Mouse (Mus musculus) midbrain, embryonic 11.5 days (tissue): ENCODE data around the gene Sfr1. TPM values are rescaled to one million over a fixed set of nuclear protein-coding genes. Genes with fewer than 3 reads are reported as not detected.

Experiments used
- ATAC-seq: fragments of 200-750 bp; cut with Nextera tagmentation; 2 replicates; pipeline ENCODE4 v1.8.0; 2017; ENCODE audit warnings: moderate TSS enrichment, moderate library complexity; ENCODE audit not compliant: low FRiP score
- DNase-seq: peaks from one replicate; pipeline ENCODE4 v3.0.0; 2015; ENCODE audit warnings: low spot score; ENCODE audit errors: missing footprints
- H3K27ac ChIP-seq: fragments of 300-500 bp; sonication (generic); 2 replicates; pipeline ENCODE4 v1.5.1; 2014; ENCODE audit warnings: low read depth, low read length
- H3K27me3 ChIP-seq: fragments of 300-500 bp; sonication (generic); 2 replicates; pipeline ENCODE4 v1.6.1; 2014; ENCODE audit warnings: mild to moderate bottlenecking, low read length, moderate library complexity, mixed read lengths; ENCODE audit not compliant: control insufficient read depth, insufficient read depth
- H3K36me3 ChIP-seq: fragments of 300-500 bp; sonication (generic); 2 replicates; pipeline ENCODE4 v1.6.1; 2014; ENCODE audit warnings: mild to moderate bottlenecking, low read length, moderate library complexity, mixed read lengths; ENCODE audit not compliant: control insufficient read depth, insufficient read depth
- H3K4me1 ChIP-seq: fragments of 300-500 bp; sonication (generic); 2 replicates; pipeline ENCODE4 v1.6.1; 2014; ENCODE audit warnings: low read length; ENCODE audit not compliant: control insufficient read depth, insufficient read depth
- H3K4me2 ChIP-seq: fragments of 300-500 bp; sonication (generic); 2 replicates; pipeline ENCODE4 v1.6.1; 2014; ENCODE audit warnings: mild to moderate bottlenecking, moderate library complexity
- H3K4me3 ChIP-seq: fragments of 300-500 bp; sonication (generic); 2 replicates; pipeline ENCODE4 v1.5.1; 2014; ENCODE audit warnings: low read depth, low read length
- H3K9ac ChIP-seq: fragments of 300-500 bp; sonication (generic); 2 replicates; pipeline ENCODE4 v1.6.1; 2014; ENCODE audit warnings: low read length
- H3K9me3 ChIP-seq: fragments of 300-500 bp; sonication (generic); 2 replicates; pipeline ENCODE4 v1.6.1; 2016; ENCODE audit warnings: low read length; ENCODE audit not compliant: control insufficient read depth
- WGBS: fragments of 180-500 bp; shearing (Covaris S2); extraction: QIAGEN DNeasy Blood & Tissue Kit; methylation state at CpG from one replicate; pipeline ENCODE4 v1.1.7; 2014; 5-methylcytosine and 5-hydroxymethylcytosine counted together
- polyA plus RNA-seq: library from polyadenylated mRNA; unstranded; fragments of >200 nt; fragmentation: Nextera tagmentation; extraction: Ambion mirVana; gene quantifications from 2 replicates; pipeline ENCODE4 v1.2.1, GENCODE M21; 2014

The Sfr1 gene
- polyA plus RNA-seq, 1 experiment from 2014 or later, result 330 TPM

- Histone ChIP-seq H3K4me3 (peak overlapping the region; percentile 73), H3K4me2 (peak overlapping the region; percentile 48), H3K36me3 (peaks cover 11% of the 10 kb centered on the region; the same call in 1 of the 2 replicates), H3K27ac (peak overlapping the region; percentile 70), H3K27me3 (no peaks in the 10 kb centered on the region), H3K9ac (peak overlapping the region; percentile 54), H3K4me1 (peaks cover 5% of the 10 kb centered on the region; the same call in 1 of the 2 replicates), H3K9me3 (no peaks in the 10 kb centered on the region)
- 1% methylated on average over 12 of the region's 12 CpGs for WGBS
- ATAC-seq, result peak; percentile 74
- peak; percentile 96 for DNase-seq
Observed at GRCm38 (mm10) chr19:47730691-47731070, 801 bp upstream of the Sfr1 start.

GRCm38 (mm10) chr19:47731931-47732330 is 449 bp downstream of the Sfr1 start:
- Histone ChIP-seq H3K36me3 (peaks cover 14% of the 10 kb centered on the region; the same call in 1 of the 2 replicates), H3K9ac (peak overlapping the region; percentile 77), H3K9me3 (no peaks in the 10 kb centered on the region), H3K27ac (peak overlapping the region; percentile 90), H3K27me3 (no peaks in the 10 kb centered on the region), H3K4me2 (peak overlapping the region; percentile 53), H3K4me1 (peaks cover 5% of the 10 kb centered on the region; the same call in 1 of the 2 replicates), H3K4me3 (peak overlapping the region; percentile 73)
- DNase-seq (peak; percentile 95), ATAC-seq (peak; percentile 43)
- WGBS, result 3% methylated on average over 14 of the region's 15 CpGs

- no peak for DNase-seq
- H3K9ac ChIP-seq, result no peak overlapping the region
- H3K27me3 ChIP-seq, result no peaks in the 10 kb centered on the region
- H3K4me2 ChIP-seq, result no peak overlapping the region
- no peaks in the 10 kb centered on the region for H3K36me3 ChIP-seq
- no peak overlapping the region for H3K4me3 ChIP-seq
- no peak for ATAC-seq
- peaks cover 11% of the 10 kb centered on the region for H3K4me1 ChIP-seq
- no peak overlapping the region for H3K27ac ChIP-seq
- no peaks in the 10 kb centered on the region for H3K9me3 ChIP-seq
- 98% methylated on average over 2 of the region's 2 CpGs for WGBS
Observed at GRCm38 (mm10) chr19:47747072-47747471, 15.6 kb downstream of the Sfr1 start.

DNA sequence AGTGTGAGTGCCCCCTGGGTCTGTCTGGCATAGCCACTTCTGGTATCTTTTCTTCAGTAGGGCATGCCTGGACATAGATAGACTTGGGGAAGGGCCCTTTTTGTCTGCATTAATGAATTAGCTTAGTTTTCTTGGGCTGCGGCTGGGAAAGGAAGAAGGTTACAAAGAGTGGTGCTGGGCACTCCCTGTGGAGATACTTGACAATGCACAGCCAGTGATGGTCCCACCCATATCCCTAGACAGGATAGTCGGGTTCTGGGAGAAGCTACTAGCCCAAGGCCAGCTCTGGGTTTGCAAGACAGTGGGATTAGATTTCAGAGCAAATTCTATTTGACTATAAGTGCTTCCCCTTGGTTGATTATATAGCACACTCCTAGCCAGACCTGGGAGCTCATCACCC is 17.5 kb downstream of the Sfr1 start:
- WGBS, result 82% methylated on average over 2 of the region's 2 CpGs
- DNase-seq (no peak), ATAC-seq (no peak)
- H3K4me2 ChIP-seq, result no peak overlapping the region
- H3K27ac ChIP-seq, result no peak overlapping the region
- no peak overlapping the region for H3K9ac ChIP-seq
- no peaks in the 10 kb centered on the region for H3K9me3 ChIP-seq
- peaks cover 11% of the 10 kb centered on the region for H3K4me1 ChIP-seq
- no peaks in the 10 kb centered on the region for H3K36me3 ChIP-seq
- H3K4me3 ChIP-seq, result no peak overlapping the region
- no peaks in the 10 kb centered on the region for H3K27me3 ChIP-seq

- no peaks in the 10 kb centered on the region for H3K36me3 ChIP-seq
Observed at GRCm38 (mm10) chr19:47750391-47750790, 18.9 kb downstream of the Sfr1 start.

DNA sequence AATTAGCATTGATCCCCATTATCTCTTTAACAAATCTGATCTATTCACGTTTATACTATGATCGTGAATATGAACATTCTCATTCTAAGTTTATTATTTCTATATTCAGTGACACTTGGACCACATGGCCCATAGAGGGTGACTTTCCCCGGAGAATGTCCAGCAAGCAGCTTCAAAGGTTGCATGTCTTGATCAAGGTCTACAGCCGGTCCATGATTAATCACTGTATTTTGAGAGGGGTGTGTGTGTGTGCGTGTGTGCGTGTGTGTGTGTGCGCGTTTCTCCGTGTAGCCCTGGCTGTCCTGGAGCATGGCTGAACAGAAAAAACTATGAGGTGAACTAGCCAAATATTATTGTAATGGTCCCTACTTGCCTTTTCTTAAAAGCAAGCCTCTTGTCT is 21.0 kb downstream of the Sfr1 start:
- Histone ChIP-seq H3K27me3 (no peaks in the 10 kb centered on the region), H3K9ac (no peak overlapping the region), H3K4me3 (no peak overlapping the region), H3K36me3 (no peaks in the 10 kb centered on the region), H3K4me1 (peaks cover 11% of the 10 kb centered on the region), H3K4me2 (no peak overlapping the region), H3K27ac (no peak overlapping the region), H3K9me3 (no peaks in the 10 kb centered on the region)
- no peak for ATAC-seq
- DNase-seq, result no peak
- WGBS, result 94% methylated on average over 9 of the region's 9 CpGs

More at GRCm38 (mm10) chr19:47750391-47750790, 18.9 kb downstream of the Sfr1 start:
- Histone ChIP-seq H3K27ac (no peak overlapping the region), H3K4me1 (peaks cover 11% of the 10 kb centered on the region), H3K4me2 (no peak overlapping the region), H3K4me3 (no peak overlapping the region), H3K9me3 (no peaks in the 10 kb centered on the region), H3K9ac (no peak overlapping the region), H3K27me3 (no peaks in the 10 kb centered on the region)
- DNase-seq (no peak), ATAC-seq (0 out of 2 replicates have a peak, but pooled peaks have one; percentile 19)
- WGBS, result 26% methylated on average over 5 of the region's 5 CpGs

DNA sequence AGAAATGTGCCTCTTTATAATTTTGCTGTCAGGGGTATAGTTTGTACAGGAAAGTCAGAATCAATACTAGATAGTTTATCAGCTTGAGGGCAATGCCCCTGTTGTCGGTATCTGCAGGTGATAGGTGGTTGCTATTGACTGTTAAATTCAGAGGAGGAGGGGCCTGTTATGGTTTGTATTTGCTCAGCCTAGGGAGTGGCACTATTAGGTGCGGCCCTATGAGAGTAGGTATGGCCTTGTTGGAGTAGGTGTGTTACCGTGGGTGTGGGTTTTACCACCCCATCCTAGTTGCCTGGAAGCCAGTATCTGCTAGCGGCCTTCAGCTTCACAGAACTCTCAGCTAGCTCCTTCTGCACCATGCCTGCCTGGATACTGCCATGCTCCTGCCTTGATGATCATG is 22.4 kb downstream of the Sfr1 start:
- no peak overlapping the region for H3K9ac ChIP-seq
- no peak for DNase-seq
- ATAC-seq, result no peak
- H3K27ac ChIP-seq, result no peak overlapping the region
- 92% methylated on average over 4 of the region's 4 CpGs for WGBS
- no peak overlapping the region for H3K4me3 ChIP-seq
- no peak overlapping the region for H3K4me2 ChIP-seq
- H3K27me3 ChIP-seq, result no peaks in the 10 kb centered on the region
- H3K36me3 ChIP-seq, result no peaks in the 10 kb centered on the region
- H3K4me1 ChIP-seq, result peaks cover 11% of the 10 kb centered on the region
- H3K9me3 ChIP-seq, result no peaks in the 10 kb centered on the region

- DNase-seq (no peak), ATAC-seq (no peak)
- Histone ChIP-seq H3K4me2 (no peak overlapping the region), H3K4me1 (peaks cover 8% of the 10 kb centered on the region), H3K9me3 (no peaks in the 10 kb centered on the region), H3K9ac (no peak overlapping the region), H3K27ac (no peak overlapping the region), H3K27me3 (no peaks in the 10 kb centered on the region), H3K36me3 (no peaks in the 10 kb centered on the region), H3K4me3 (no peak overlapping the region)
- WGBS, result 92% methylated on average over 9 of the region's 9 CpGs
Observed at GRCm38 (mm10) chr19:47754931-47755330, 23.4 kb downstream of the Sfr1 start.

- Histone ChIP-seq H3K9ac (no peak overlapping the region), H3K9me3 (no peaks in the 10 kb centered on the region), H3K27ac (no peak overlapping the region), H3K27me3 (no peaks in the 10 kb centered on the region), H3K36me3 (no peaks in the 10 kb centered on the region), H3K4me3 (no peak overlapping the region), H3K4me1 (peaks cover 4% of the 10 kb centered on the region), H3K4me2 (no peak overlapping the region)
- WGBS, result 77% methylated on average over 19 of the region's 19 CpGs
- DNase-seq (no peak), ATAC-seq (no peak)
Observed at GRCm38 (mm10) chr19:47755625-47756024, 24.1 kb downstream of the Sfr1 start.
